Mouse (Mus musculus): ENCODE data around the gene Uxt. TPM values are rescaled to one million over a fixed set of nuclear protein-coding genes. Genes with fewer than 3 reads are reported as not detected.

The Uxt gene
- total RNA-seq (2021): 10 to 100 TPM; 35.2 to 39.3 TPM
- long read RNA-seq, experiment 1, transcript Uxt-202 (7 exons, 875 nt): major isoform, 33 of 39 reads
- long read RNA-seq, experiment 1, partial matches to known transcripts: 2 of 39 reads
- long read RNA-seq, experiment 1, other reads (novel, unspliced or antisense): 1 of 39 reads
- long read RNA-seq, experiment 2, transcript Uxt-202 (7 exons, 875 nt): major isoform, 8 of 9 reads
- long read RNA-seq, experiment 2, partial matches to known transcripts: 0 of 9 reads
- long read RNA-seq, experiment 2, other reads (novel, unspliced or antisense): 1 of 9 reads

DNA sequence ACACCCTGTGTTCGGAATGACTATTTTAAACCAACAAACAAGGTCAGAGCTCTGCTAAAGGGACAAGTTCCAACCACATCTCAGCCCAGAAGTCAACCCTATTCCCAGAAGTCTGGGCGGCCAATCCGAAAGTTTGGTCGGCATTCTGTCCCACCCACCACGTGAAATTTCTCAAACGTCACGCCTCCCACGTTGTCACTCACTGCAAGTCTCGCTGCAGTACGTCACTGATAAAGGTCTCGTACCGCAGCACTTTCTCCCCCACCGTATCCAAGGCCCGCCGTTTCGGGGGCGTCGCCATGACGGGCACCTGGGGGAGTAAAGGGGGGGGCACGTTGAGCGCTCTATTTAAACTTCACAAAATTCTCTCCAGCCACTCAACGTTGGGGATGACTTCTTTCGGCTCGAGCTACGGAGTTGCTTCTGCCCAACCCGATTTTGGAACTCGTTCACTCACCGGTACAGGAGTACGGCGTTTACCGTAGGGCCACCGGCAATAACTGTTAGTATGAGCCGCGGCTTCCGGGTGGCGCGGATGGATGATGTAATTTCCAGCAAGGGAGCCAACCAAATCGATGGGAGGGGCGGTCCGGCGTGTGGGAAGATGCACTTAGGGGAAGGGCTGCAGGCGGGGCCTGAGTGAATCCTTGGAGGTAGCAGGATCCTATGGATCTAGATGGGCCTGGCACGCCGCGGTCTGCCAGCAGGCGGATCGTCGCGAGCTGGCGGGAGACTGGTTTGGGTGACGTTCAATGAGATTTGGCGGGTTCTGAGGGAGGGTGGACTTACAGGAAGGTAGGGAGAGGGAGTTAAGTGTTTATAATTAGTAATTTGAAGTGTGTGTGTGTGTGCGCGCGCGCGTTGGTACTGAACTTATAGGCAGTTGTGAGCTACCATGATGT is at the start of gene Uxt:
Gene Uxt (minus strand): TSS at position 541 of the 902 bp plus-strand sequence.
- DNase-seq: peak; percentile 90 to 91

DNA sequence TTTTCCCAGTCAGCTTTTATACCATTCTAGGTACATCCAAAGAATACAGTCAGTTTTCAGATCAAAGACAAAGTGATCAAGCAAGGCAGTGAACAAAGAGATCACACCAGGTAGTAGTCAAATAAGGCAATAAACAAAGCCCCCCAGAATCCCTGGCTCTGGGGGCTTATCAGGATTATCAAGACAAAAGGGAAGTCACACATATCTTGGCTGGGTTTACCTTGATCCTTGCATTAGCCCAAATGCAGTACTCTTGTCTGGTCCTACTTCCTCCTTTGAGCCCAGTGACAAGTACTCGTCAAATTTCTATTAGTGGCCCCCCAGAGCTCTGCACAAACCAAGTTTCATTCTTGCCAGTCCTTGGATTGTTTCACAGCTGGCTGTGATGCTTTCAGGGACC is 19.1 kb upstream of the Uxt start:
- no peak for DNase-seq

DNA sequence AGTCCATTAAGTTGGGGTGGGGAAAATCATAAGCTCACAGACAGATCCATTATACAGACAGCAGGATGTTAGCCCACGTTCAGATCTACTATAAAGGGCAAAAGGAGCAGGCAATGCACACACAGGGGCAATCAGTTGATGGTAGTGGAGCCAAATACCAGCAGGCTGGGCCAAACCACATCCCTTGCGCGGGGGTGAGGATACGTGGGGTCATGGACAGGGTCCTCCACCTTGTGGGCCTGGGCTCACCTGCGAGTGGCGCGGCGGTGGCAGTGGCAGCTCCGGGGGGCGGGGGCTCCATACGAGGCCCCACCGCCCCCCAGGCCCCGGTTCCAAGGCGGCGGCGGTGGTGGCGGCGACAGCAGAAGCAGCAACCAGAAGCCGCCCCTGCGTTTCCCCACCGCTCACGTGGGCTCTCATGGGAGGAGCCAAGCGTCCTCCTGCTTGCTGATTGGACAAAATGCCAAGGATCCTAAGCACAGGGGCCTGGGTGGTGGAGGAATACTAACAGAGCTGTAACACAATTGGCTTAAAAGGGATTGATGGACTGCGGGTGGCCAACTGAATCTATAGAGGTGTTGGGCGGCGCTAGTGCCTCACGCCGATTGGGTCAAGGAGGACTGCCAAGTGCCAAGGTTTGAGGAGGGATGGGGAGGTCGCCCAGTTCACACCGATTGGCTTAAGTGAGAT is 11.5 kb downstream of the Uxt start, which contains the start of gene Elk1:
Gene Elk1 (minus strand): TSS at position 418 of the 690 bp plus-strand sequence.
- DNase-seq: peak; percentile 84 to 86

DNA sequence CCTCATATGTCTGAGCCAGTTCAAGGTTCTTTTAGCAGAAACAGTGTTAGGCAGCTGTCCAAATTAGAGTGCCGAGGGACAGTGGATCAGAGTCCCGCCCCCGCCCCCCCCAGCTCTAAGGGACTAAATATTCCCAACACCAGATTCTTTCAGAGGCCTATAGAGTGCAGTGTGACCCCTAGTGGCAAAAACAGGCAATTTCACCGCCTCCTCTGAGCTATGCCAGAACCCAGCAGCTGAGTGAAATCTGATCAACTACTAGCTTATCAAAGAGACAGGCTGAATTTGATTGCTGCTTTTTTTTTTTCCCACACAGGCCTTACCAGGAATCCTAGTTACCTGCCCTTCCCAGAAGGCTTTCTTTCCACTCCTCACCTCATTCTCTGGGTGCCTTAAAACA is 15.8 kb downstream of the Uxt start:
- peak; percentile 37 to 57 for DNase-seq

DNA sequence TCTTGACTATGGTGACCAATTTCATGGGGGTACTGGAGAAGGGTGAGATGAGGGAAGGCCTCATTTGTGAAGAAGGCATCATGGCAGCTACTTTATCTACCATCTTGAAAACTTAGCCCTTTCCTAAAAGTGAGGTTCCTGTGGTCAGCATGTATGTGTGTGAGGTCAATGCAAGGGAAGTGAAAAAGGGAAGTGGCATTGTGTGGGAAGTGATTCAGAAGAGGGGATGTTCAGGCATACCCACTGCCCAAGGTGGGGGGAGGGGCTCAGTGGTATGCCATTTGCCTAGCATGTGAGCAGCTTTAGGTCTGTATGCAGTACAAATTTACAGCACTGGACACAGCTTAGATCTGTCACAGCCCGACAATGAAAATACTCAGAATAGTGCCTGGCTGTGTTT is 29.9 kb downstream of the Uxt start:
- DNase-seq: peak in 1 of 2 experiments; percentile 29

DNA sequence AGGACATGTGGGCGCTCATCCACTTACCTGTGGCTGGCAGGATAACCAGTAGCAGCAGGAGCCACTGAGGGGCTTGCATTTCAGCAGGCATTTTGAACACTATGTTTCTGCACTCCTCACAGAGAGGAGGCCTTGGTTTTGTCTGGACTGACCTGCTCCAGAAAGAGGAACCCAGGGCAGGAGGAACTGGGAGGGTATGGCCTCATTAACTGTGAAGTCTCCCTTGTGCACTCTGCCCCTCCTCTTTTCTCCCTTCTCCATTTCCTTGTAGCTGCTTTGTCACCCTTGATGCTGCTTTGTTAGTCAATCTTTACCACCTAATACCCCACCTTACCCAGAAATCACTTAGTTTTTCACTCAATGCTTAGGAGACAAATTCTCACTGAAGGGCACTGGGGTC is 30.5 kb downstream of the Uxt start, which contains the start of gene Cfp:
Gene Cfp (minus strand): TSS at position 192 of the 400 bp plus-strand sequence.
- DNase-seq: no peak

DNA sequence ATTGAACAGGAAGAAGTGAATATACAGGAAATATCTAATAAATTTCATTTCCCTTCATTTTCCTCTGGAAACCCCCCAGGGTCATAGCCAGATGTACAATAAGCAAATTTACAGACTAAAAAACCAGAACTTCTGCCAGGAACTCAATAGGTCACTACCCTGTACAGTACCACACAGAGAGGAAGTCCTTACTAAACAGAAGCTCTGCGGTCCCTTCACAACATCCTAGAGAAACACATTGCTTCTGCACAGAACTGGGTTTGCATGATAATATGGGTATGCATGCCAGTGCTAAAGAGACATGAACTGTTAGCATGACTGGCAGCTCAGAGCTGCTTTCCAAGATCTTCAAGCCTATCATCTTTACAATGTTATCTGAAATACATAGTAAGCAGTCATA is 32.0 kb downstream of the Uxt start:
- DNase-seq: no peak

DNA sequence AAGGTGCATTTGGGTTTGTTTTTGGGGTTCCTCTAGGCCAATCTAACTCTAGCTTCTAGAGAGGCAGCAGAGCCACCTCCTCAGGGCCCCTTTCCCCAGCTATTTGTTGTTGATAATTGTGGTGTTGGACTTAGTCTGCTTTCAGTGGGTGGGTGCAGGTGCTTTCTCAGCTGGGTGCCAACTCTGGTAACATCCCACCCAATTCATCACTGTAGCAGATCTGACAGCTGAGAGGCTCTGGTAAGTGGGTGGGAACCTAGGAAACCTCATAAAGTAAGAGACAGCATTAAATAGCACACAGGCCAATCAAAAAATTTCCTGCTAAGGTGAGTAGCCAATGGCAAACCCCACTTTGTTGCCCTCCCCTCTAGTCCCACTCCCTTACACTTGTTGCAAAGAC is 36.8 kb downstream of the Uxt start:
- DNase-seq: no peak

DNA sequence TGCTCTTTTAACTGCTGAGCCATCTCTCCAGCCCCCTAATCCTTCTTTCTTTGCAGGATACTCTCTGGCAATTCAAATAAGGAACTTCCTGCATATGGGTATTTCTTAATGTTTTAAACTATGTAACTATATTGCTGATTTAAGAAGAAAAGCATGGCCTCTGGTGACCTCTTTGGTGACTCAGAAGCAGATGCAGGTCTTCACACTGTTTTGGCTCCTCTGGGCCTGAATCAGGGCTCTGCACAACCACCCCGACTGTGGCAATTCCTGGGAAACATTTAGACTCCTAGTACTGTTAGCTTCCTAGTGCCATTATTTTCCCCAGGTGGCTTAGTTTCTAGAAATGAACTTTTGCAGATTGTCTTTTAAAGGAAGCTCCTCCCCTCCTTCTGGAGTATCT is 38.3 kb downstream of the Uxt start:
- no peak for DNase-seq

DNA sequence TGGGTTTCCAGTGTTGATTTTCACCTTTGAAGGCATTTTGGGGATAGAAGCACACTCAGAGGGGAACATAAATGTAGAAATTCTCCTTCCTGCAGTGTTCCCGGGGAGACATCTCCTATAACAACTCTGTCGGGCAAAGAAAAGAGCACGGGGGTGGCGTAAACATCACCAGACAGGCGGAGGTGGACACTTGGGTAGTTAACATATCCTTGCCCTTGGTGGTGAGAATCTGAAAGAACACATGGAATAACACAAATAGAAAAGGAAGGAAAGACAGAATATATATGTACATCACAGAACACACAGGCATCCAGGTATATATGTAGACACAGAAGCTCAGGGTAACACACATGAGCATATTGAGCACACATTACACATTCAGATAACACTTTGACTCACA is 40.5 kb downstream of the Uxt start:
- DNase-seq: no peak

- peak; percentile 83 to 85 for DNase-seq
Measured at GRCm38 (mm10) chrX:20920844-20921364, 40.9 kb downstream of the Uxt start, which contains the start of gene Syn1. Gene Syn1, minus strand, starts transcription at chrX:20921004.

- DNase-seq: peak in 1 of 2 experiments; percentile 7
Measured at GRCm38 (mm10) chrX:20920249-20920843, 41.5 kb downstream of the Uxt start.

DNA sequence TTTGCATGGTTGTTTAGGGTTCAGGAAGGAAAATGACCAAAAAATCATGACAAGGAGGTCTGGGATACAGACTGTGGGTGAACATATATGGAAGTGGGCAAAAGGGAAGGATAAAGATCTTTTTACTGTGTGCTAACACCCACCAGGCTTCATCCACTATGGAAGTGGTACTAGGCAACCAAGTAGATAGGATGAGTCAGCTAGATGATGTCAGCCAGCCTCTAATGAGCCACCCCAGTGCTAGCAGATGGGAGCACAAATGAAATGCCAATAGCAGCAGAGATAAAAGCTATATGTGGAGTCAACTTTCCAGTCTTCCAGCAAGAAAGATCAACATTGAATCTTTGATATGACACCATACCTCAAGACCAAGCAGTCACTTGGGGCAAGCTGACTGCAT is 46.7 kb downstream of the Uxt start:
- DNase-seq: no peak

- no peak for DNase-seq
Measured at GRCm38 (mm10) chrX:20913726-20914125, 48.1 kb downstream of the Uxt start.

- no peak for DNase-seq
Measured at GRCm38 (mm10) chrX:20910074-20910473, 51.7 kb downstream of the Uxt start.

Other genes starting within 250 kb of the Uxt start
- 100 to 1,000 TPM; 112 to 114 TPM for gene Araf, start 164.2 kb downstream of the Uxt start, total RNA-seq (2021)
- gene Timp1, start 91.9 kb downstream of the Uxt start, total RNA-seq (2021): 10 to 100 TPM; 21.1 to 37.5 TPM
- 1 to 10 TPM; 6.4 to 7.9 TPM for gene Syn1, start 41.0 kb downstream of the Uxt start, total RNA-seq (2021)
- 10 to 100 TPM in 1 of 2 experiments, 1 to 10 TPM in 1; 7.0 to 13.7 TPM for gene Cfp, start 30.5 kb downstream of the Uxt start, total RNA-seq (2021)
- gene Elk1, start 11.4 kb downstream of the Uxt start, total RNA-seq (2021): 10 to 100 TPM; 12.2 to 14.9 TPM
- 1 to 10 TPM; 6.8 to 7.9 TPM for gene Zfp182, start 100.3 kb upstream of the Uxt start, total RNA-seq (2021)
- not detected for gene Spaca5, start 106.4 kb upstream of the Uxt start, total RNA-seq (2021)
- 1 to 10 TPM; 1.3 to 2.0 TPM for gene Zfp300, start 127.5 kb upstream of the Uxt start, total RNA-seq (2021)
- gene Ssxa1, start 153.8 kb upstream of the Uxt start, total RNA-seq (2021): not detected
- not detected for gene Gm21876, start 213.6 kb upstream of the Uxt start, total RNA-seq (2021)